Mouse (Mus musculus): ENCODE data around the gene Fhit. TPM values are rescaled to one million over a fixed set of nuclear protein-coding genes. Genes with fewer than 3 reads are reported as not detected.

Fhit gene
- polyA plus RNA-seq, 1 experiment from 2014 or later: 7.6 TPM

- Histone ChIP-seq H3K9me3 (ENCODE audit: control insufficient read depth, low read length) (no peaks in the 10 kb centered on the region), H3K36me3 (ENCODE audit: control insufficient read depth, insufficient read depth) (no peaks in the 10 kb centered on the region), H3K9ac (replicated peaks; ENCODE audit: low read depth, low read length) (no peak overlapping the region), H3K4me1 (replicated peaks; ENCODE audit: control insufficient read depth, insufficient read depth, low read length) (no peaks in the 10 kb centered on the region), H3K4me2 (ENCODE audit: low read length) (no peak overlapping the region), H3K4me3 (replicated peaks; ENCODE audit: low read length) (no peak overlapping the region), H3K27ac (ENCODE audit: low read length) (no peak overlapping the region), H3K27me3 (replicated peaks; ENCODE audit: control insufficient read depth, insufficient read depth, low read length) (no peaks in the 10 kb centered on the region)
- no peak for ATAC-seq
- 45% methylated on average over 1 of the region's 1 CpGs for WGBS
Measured at GRCm38 (mm10) chr14:9684362-9684761, 1477.5 kb downstream of the Fhit start.

GRCm38 (mm10) chr14:9672728-9673127, 1489.1 kb downstream of the Fhit start:
- H3K4me1 ChIP-seq (replicated peaks; ENCODE audit: control insufficient read depth, insufficient read depth, low read length): no peaks in the 10 kb centered on the region
- no peak overlapping the region for H3K4me3 ChIP-seq (replicated peaks; ENCODE audit: low read length)
- no peaks in the 10 kb centered on the region for H3K27me3 ChIP-seq (replicated peaks; ENCODE audit: control insufficient read depth, insufficient read depth, low read length)
- WGBS: 64% methylated on average over 1 of the region's 1 CpGs
- no peak overlapping the region for H3K9ac ChIP-seq (replicated peaks; ENCODE audit: low read depth, low read length)
- ATAC-seq: no peak
- no peak overlapping the region for H3K4me2 ChIP-seq (ENCODE audit: low read length)
- H3K9me3 ChIP-seq (ENCODE audit: control insufficient read depth, low read length): no peaks in the 10 kb centered on the region
- H3K36me3 ChIP-seq (ENCODE audit: control insufficient read depth, insufficient read depth): no peaks in the 10 kb centered on the region
- H3K27ac ChIP-seq (ENCODE audit: low read length): no peak overlapping the region

- no peak for ATAC-seq
- Histone ChIP-seq H3K9me3 (ENCODE audit: control insufficient read depth, low read length) (no peaks in the 10 kb centered on the region), H3K27me3 (replicated peaks; ENCODE audit: control insufficient read depth, insufficient read depth, low read length) (no peaks in the 10 kb centered on the region), H3K36me3 (ENCODE audit: control insufficient read depth, insufficient read depth) (no peaks in the 10 kb centered on the region), H3K4me2 (ENCODE audit: low read length) (no peak overlapping the region), H3K4me3 (replicated peaks; ENCODE audit: low read length) (no peak overlapping the region), H3K9ac (replicated peaks; ENCODE audit: low read depth, low read length) (no peak overlapping the region), H3K27ac (ENCODE audit: low read length) (no peak overlapping the region), H3K4me1 (replicated peaks; ENCODE audit: control insufficient read depth, insufficient read depth, low read length) (no peaks in the 10 kb centered on the region)
- 51% methylated on average over 3 of the region's 3 CpGs for WGBS
Measured at GRCm38 (mm10) chr14:9671776-9672175, 1490.1 kb downstream of the Fhit start.

- H3K27me3 ChIP-seq (replicated peaks; ENCODE audit: control insufficient read depth, insufficient read depth, low read length): no peaks in the 10 kb centered on the region
- no peaks in the 10 kb centered on the region for H3K4me1 ChIP-seq (replicated peaks; ENCODE audit: control insufficient read depth, insufficient read depth, low read length)
- no peaks in the 10 kb centered on the region for H3K36me3 ChIP-seq (ENCODE audit: control insufficient read depth, insufficient read depth)
- no peak for ATAC-seq
- H3K4me3 ChIP-seq (replicated peaks; ENCODE audit: low read length): no peak overlapping the region
- no peaks in the 10 kb centered on the region for H3K9me3 ChIP-seq (ENCODE audit: control insufficient read depth, low read length)
- H3K4me2 ChIP-seq (ENCODE audit: low read length): no peak overlapping the region
- no peak overlapping the region for H3K27ac ChIP-seq (ENCODE audit: low read length)
- H3K9ac ChIP-seq (replicated peaks; ENCODE audit: low read depth, low read length): no peak overlapping the region
- WGBS: 91% methylated on average over 1 of the region's 1 CpGs
Measured at GRCm38 (mm10) chr14:9669766-9670165, 1492.1 kb downstream of the Fhit start.

- no peaks in the 10 kb centered on the region for H3K4me1 ChIP-seq (replicated peaks; ENCODE audit: control insufficient read depth, insufficient read depth, low read length)
- H3K4me3 ChIP-seq (replicated peaks; ENCODE audit: low read length): no peak overlapping the region
- H3K27ac ChIP-seq (ENCODE audit: low read length): no peak overlapping the region
- H3K4me2 ChIP-seq (ENCODE audit: low read length): no peak overlapping the region
- H3K9me3 ChIP-seq (ENCODE audit: control insufficient read depth, low read length): no peaks in the 10 kb centered on the region
- ATAC-seq: no peak
- H3K9ac ChIP-seq (replicated peaks; ENCODE audit: low read depth, low read length): no peak overlapping the region
- WGBS: 49% methylated on average over 1 of the region's 1 CpGs
- no peaks in the 10 kb centered on the region for H3K27me3 ChIP-seq (replicated peaks; ENCODE audit: control insufficient read depth, insufficient read depth, low read length)
- no peaks in the 10 kb centered on the region for H3K36me3 ChIP-seq (ENCODE audit: control insufficient read depth, insufficient read depth)
Measured at GRCm38 (mm10) chr14:9658445-9658844, 1503.4 kb downstream of the Fhit start.

- peak; percentile 62; the same call in 1 of the 2 replicates for ATAC-seq
- Histone ChIP-seq H3K9me3 (ENCODE audit: control insufficient read depth, low read length) (no peaks in the 10 kb centered on the region), H3K36me3 (ENCODE audit: control insufficient read depth, insufficient read depth) (no peaks in the 10 kb centered on the region), H3K4me3 (replicated peaks; ENCODE audit: low read length) (no peak overlapping the region), H3K4me1 (replicated peaks; ENCODE audit: control insufficient read depth, insufficient read depth, low read length) (peaks cover 5% of the 10 kb centered on the region), H3K4me2 (ENCODE audit: low read length) (no peak overlapping the region), H3K9ac (replicated peaks; ENCODE audit: low read depth, low read length) (no peak overlapping the region), H3K27ac (ENCODE audit: low read length) (no peak overlapping the region), H3K27me3 (replicated peaks; ENCODE audit: control insufficient read depth, insufficient read depth, low read length) (no peaks in the 10 kb centered on the region)
- 58% methylated on average over 1 of the region's 1 CpGs for WGBS
Measured at GRCm38 (mm10) chr14:9651417-9651816, 1510.4 kb downstream of the Fhit start.

- H3K4me2 ChIP-seq (ENCODE audit: low read length): no peak overlapping the region
- peak; percentile 32 for ATAC-seq
- no peak overlapping the region for H3K4me3 ChIP-seq (replicated peaks; ENCODE audit: low read length)
- WGBS: 71% methylated on average over 1 of the region's 1 CpGs
- H3K36me3 ChIP-seq (ENCODE audit: control insufficient read depth, insufficient read depth): no peaks in the 10 kb centered on the region
- H3K27ac ChIP-seq (ENCODE audit: low read length): no peak overlapping the region
- H3K9ac ChIP-seq (replicated peaks; ENCODE audit: low read depth, low read length): no peak overlapping the region
- H3K9me3 ChIP-seq (ENCODE audit: control insufficient read depth, low read length): no peaks in the 10 kb centered on the region
- no peaks in the 10 kb centered on the region for H3K27me3 ChIP-seq (replicated peaks; ENCODE audit: control insufficient read depth, insufficient read depth, low read length)
- H3K4me1 ChIP-seq (replicated peaks; ENCODE audit: control insufficient read depth, insufficient read depth, low read length): peaks cover 15% of the 10 kb centered on the region
Measured at GRCm38 (mm10) chr14:9648416-9648815, 1513.4 kb downstream of the Fhit start.

- Histone ChIP-seq H3K27me3 (replicated peaks; ENCODE audit: control insufficient read depth, insufficient read depth, low read length) (no peaks in the 10 kb centered on the region), H3K4me2 (ENCODE audit: low read length) (no peak overlapping the region), H3K4me1 (replicated peaks; ENCODE audit: control insufficient read depth, insufficient read depth, low read length) (peaks cover 28% of the 10 kb centered on the region), H3K36me3 (ENCODE audit: control insufficient read depth, insufficient read depth) (no peaks in the 10 kb centered on the region), H3K9ac (replicated peaks; ENCODE audit: low read depth, low read length) (no peak overlapping the region), H3K27ac (ENCODE audit: low read length) (peak overlapping the region; percentile 37), H3K4me3 (replicated peaks; ENCODE audit: low read length) (no peak overlapping the region), H3K9me3 (ENCODE audit: control insufficient read depth, low read length) (no peaks in the 10 kb centered on the region)
- peak; percentile 43; the same call in 1 of the 2 replicates for ATAC-seq
- WGBS: 51% methylated on average over 7 of the region's 7 CpGs
Measured at GRCm38 (mm10) chr14:9646233-9646632, 1515.6 kb downstream of the Fhit start.

- Histone ChIP-seq H3K4me3 (replicated peaks; ENCODE audit: low read length) (no peak overlapping the region), H3K9ac (replicated peaks; ENCODE audit: low read depth, low read length) (no peak overlapping the region), H3K27me3 (replicated peaks; ENCODE audit: control insufficient read depth, insufficient read depth, low read length) (no peaks in the 10 kb centered on the region), H3K27ac (ENCODE audit: low read length) (no peak overlapping the region), H3K4me1 (replicated peaks; ENCODE audit: control insufficient read depth, insufficient read depth, low read length) (peaks cover 28% of the 10 kb centered on the region), H3K9me3 (ENCODE audit: control insufficient read depth, low read length) (no peaks in the 10 kb centered on the region), H3K4me2 (ENCODE audit: low read length) (no peak overlapping the region), H3K36me3 (ENCODE audit: control insufficient read depth, insufficient read depth) (no peaks in the 10 kb centered on the region)
- ATAC-seq: peak; percentile 43
- 19% methylated on average over 9 of the region's 9 CpGs for WGBS
Measured at GRCm38 (mm10) chr14:9644216-9645166, 1517.3 kb downstream of the Fhit start.

Measured in forebrain, embryonic 16.5 days (tissue).